Mouse (Mus musculus) telencephalon, adult 2 months (tissue): ENCODE measurements at regions not wholly inside any gene's neighbourhood (a gene's known extent, or its start where the extent isn't known, plus 50 kb on each side); places are given as distances from the start of the nearest gene placed in this dataset.

Experiments
- DNase-seq: peaks from one replicate; pipeline ENCODE4 v3.0.0-alpha.2; 2011; ENCODE audit warnings: low read depth, low spot score

DNA sequence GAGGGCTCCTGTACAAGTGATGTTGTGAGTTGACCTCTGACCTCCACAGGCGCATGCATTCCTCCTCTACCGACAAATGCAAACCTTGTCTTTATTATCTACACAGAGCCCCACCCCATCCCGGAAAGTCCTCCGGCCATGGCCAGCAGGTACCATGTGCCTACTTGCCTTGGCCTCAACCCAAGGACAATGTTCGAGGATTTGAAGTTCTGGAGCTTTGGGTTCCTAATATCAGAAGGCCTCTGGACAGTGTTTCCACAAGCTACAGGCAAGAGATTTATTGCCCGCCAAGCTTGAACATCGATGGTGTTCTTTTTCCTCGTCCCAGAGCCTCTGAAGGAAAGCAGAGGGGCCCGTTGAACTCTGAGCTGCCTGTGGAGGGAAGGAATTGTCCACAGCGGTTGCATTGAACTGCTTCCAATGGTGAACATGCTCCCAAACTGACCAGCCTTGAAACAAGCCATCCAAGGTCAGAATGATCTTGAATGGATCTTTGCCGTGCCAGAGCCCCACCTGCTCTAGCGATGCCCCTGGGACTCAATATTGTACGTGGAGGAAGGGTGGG is 335.9 kb upstream of the Zmiz1 start:
- no peak for DNase-seq

DNA sequence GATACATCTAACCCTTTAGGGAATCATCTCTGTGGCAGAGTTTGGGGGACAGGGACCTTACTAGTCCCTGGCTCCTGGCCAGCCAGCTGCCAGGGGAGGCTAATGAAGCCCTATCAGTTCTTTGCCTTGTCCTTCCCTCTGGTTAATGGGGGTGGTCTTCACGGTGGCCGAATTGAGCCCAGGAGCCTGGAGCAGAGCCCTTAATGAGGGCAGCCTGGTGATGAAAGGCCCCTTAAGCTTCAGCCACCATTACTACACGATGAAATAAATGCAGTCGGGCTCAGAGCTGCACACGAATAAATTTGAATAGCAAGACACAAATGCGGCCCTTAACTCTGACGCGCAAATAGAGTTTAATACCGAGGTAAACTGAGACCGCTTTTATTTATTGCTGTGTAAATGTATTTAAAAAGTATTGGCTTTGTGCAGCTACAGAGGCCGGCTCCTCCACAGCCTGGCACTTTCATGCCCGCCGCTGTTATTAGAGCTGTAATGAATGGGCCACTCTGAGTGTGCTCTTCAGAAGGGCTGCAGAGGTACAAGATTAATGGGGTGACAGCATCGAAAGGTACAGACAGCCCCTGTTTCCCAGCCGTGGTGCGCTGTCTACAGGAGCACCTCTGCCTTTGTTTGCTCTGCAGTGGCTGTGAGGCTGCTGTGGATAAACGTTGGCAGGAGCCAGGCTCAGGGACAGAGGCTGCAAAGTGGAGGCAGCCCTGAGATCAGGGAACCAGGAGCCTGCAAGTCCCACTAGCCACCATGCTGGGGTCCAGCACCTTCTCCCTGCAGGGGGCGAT is 335.2 kb upstream of the Zmiz1 start:
- DNase-seq, result no peak

DNA sequence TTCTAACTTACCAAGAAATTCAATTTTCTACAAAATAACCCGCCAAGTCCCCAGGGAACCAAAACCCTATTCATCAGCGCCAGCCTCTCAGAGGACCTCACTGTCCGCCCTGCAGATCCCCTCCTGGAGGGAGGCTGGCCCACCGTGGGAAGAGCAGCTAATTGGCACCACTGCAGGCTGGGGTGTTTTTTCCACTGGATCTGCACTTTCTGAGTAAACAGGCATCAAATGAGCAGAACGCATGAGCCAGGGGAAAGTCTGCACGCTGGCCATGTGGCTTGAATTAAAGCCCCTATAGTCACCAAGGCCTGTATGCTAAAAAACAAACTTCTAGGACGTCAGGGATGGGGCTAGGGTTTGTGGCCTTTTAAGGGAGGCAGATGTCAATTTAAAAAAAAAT is 332.4 kb upstream of the Zmiz1 start:
- no peak for DNase-seq

DNA sequence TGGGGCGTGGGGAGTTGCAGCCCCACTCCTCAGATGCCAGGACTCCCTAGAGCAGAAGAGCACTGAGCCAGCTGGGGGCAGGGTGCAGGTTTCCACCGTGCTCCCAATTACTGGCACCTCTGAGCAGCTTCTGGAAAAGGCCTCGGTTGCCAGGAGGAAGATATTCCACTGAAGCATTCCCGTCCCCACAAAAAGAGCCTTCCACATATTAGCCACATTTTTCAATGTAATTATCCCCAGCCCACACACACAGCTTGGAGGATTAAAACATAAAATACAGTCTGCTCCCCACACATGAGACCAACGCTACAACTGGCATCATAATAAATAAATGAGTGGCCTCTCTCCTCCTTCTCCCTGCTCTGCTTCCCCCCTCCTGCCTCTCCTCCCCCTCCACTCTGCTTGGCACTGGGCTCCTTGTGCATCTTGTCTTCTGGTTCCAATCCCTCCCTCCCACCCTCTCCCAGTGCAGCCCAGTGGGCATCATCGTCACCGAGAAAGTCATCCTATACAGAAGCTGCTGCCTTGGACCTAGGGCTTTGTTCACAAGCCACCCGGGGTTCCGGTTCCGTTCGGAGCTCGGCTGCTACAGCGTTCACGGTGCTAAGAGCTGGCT is 331.3 kb upstream of the Zmiz1 start:
- peak; percentile 48 for DNase-seq

DNA sequence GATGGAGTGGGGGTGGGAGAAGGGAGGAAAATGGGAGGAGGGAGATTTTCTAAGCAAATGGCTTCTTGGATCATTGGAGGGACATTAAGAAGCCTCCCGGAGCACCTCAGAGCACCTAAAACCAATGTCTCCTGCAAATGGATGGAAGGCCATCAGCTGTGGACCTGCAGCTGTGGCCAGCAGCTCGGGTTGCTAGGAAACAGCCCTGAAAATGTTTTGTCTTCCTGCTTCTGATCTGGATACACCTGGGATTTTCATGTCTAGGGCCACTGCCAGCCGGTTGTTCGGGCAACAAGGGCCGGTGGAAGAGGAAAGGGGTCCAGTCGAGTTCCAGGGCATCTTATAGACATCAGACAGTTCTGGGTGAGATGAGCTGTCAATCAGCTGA is 330.8 kb upstream of the Zmiz1 start:
- no peak for DNase-seq

DNA sequence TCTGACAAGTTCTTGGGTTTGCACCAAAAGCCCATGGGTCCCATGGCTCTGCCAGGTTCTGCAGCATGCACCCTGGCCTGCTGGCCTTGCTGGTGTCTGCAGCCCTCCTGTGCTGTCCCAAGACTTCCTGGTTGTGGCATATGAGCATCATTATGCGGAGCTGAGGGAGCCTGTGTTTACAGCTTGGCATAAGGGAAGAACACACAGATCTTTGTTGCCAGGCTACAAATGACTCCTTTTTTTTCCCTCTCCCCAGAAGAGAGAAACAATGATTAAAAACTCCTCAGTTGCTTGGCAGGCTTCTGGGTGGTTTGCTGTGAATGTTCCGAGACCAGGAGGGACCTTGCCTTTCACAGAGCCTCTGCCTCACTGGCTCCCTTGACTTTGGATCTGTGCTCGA is 323.6 kb upstream of the Zmiz1 start:
- no peak for DNase-seq

DNA sequence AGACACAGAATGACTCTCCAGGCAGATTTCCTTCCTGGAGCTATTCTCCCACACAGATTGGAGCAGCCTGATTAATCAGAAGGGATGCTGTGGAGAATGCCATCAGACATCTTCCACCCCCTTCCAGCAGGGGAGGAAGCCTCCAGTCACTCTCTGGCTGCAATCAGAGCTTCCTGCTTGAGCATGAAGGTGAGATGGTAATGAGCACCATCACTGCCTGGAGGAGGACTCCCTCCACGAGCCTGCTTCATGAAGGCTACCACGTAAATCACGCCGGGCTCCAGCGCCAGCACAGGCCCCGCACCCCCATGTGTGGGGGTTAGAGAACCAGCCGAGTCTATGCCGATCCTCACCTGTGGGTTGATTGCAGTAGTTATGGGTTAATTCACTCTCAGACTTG is 321.7 kb upstream of the Zmiz1 start:
- peak; percentile 74 for DNase-seq

DNA sequence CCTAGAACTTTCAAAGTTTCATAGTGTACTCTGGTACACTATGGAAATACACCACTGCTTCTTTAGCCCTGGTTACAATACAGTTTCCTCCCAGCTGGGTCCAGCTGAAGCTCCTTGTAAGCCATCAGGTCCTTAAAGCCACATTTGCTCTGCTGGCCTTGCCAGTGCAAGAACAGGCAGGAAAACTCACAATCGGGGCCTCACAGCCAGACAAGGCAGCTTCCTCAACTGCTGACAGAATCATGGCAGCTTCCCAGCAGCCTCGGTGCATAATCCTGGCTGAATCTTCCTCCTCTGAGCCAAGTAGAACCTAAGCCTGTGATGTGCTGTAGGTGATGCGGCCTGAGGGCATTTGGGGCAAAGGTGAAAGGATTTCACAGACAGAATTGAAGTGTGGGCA is 320.5 kb upstream of the Zmiz1 start:
- no peak for DNase-seq

DNA sequence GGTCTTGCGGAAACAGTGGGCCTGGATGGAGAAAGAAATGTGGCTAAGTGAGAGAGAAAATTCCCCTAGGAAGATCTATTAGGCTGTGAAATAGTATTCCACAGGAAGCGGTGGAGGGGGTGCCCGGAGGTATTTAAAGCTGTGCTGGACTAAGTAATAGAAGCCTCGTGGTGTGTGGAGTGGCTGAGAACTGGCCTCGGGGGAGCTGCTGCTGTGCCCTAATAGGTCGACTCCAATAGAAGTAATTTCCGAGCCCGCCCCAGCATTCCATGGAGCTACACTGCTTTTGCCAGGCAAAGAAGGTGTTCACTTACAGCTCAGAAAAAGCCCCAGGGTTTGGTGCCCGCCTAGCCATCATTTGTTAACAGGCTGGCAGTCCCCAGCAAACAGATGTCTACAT is 317.1 kb upstream of the Zmiz1 start:
- DNase-seq, result no peak

DNA sequence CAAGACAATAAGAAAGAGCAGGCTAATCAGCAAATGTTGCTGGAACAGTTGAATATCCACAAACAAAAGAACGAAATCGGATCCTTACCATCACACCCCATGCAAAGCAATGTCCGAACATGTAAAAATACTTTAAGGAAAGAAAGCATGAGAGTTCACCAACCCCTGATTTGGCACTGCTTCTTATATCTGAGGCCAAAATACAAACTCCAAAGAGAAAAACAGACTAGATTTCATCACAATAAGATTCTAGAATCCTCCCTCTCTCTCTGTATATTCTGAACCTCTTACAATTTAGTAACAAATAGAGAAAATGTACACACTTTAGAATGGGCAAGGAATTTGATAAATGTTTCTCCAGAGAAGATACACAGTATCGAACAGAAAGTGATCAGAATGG is 315.9 kb upstream of the Zmiz1 start:
- no peak for DNase-seq

DNA sequence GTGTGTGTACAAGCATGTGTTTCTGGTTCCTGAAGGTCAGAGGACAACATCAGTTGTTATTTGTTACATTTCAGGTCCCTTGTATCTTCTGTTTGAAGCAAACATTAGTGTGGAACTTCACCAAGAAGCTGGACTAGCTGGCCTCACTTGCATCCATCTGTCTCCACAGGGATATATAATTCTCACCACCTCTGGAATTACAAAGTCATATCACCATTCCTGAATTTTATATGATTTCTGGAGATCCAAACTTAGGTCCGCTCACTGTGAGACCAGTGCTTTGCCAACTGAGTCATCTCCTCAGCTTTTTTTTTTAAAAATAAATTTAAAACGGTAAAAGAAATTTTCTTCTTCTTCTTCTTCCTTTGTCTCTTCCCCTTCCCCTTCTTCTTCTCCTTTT is 311.3 kb upstream of the Zmiz1 start:
- DNase-seq, result no peak

DNA sequence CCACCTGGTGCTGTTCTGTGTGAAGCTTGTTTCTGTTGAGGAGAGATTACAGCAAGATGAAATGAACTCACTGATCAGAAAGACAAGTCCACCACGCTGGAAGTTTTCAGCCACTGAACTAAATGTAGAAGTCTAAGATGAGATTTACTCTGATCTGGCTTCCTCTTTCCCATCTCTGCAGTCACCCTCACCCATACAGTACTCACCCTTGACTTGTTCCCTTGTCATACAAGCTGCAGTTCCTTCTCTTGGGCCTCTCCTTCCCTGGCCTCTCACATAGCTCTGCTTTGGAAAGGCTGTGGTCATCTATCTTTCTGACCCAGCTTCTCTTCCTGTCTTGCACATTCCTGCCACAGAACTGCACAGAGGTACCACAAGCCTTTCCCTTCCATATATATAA is 308.0 kb upstream of the Zmiz1 start:
- no peak for DNase-seq

DNA sequence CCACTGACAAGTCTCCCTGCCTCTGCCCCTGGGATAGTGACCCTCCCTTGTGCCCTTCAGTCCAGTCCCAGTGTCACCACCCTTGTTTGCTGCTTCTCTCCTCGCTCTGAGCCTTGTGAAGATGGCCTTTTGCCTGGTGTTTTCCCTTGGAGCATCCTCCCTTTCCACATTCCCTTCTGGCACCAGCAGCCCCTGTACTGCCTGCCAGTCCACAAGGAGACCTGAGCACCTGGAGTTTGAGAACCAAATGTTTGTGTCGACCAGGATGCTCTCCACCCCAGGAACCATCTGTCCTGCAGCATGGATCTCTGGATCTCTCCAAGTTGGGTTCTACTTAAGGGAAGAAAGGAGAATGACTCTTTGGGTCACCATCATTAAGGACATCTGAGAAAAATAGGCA is 307.5 kb upstream of the Zmiz1 start:
- no peak for DNase-seq

DNA sequence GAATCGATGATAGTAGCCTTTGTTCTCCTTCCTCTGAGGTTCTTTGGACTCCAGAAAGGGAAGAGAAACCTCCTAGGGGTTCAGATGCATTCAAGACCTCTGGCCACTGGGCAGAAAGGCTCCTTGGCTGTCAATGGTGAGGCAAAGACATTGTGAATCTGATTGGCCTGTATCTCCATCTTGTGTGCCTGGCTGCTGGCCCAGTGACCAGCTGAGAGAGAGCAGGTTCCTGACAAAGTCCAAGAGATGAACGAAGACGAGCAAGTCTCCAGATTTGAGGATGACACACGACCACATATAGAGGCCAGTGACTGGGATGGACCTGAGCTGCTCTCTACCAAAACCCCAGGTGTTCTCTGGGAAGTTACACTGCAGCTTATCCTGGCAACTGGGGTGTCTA is 305.4 kb upstream of the Zmiz1 start:
- no peak for DNase-seq

DNA sequence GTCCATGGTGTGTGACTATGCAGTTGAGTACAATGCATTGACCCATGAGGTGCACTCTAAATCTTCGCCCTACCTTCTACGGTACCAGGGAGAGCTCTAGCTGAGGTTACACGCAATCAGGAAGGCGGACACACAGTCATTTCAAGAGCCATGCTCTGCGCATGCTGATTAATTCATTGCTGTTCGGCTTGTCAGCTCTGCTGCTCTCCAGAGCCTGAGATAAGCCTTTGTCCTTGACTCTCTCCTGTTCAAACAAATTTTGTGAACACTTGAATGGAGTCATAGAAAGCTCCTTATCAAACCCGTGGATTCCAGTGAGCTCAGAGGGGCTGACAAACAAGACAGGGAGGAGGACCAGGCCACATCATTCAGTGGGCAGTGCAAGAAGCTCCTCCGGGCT is 304.8 kb upstream of the Zmiz1 start:
- DNase-seq, result no peak

DNA sequence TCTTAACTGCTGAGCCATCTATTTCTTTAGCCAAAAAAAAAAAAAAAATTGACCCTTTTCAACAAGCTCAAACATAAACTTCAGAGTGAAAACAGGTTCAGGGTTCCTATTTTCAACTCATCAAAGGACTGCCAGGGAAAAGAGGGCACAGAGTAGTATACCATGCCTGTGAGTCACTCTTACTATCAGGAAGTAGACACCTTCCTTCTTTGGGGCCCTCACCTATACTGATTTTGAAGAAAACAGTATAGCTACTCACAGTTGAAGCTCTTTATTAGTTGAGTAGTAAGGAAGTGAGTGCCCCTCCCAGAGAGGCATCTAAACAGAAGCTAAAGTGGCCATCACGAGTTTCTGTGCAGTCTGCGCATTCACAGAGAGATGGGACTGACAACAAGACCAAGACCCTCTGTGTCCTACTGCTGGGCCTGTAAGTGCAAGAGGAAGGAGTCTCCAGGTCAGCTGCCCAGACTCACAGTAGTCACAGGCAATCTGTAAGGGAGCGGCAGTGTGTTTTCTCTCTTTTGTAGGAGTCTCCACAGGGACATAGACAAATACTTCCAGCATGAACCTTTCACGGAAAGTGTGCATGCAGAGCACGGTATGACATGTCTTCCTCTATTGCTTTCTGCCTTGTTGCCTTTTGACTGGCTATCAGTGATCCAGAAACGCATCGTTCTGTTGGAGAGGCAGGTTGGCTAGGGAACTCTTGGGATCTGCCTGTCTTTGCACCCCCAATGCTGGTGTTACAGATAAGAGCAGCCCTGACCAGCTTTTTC is 303.8 kb upstream of the Zmiz1 start:
- no peak for DNase-seq

DNA sequence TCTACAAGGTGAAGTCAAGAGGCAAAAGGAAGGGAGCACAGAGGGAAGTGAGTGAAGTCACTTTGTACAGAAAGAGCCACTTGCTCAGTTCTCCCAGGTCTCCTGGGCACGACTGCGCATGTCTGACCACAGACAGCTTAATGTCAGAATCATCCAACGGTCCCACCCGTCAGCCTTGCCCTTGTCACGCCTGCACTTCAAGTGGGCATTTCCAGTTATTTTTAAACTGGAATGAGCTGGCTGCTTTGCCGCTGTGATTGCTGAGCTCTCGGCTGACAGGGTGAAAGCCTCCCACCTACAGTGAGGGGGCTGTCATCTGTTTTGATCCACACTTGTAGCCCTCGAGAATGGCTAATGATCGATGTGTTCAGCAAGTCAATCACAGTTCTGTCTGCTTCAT is 302.8 kb upstream of the Zmiz1 start:
- no peak for DNase-seq

DNA sequence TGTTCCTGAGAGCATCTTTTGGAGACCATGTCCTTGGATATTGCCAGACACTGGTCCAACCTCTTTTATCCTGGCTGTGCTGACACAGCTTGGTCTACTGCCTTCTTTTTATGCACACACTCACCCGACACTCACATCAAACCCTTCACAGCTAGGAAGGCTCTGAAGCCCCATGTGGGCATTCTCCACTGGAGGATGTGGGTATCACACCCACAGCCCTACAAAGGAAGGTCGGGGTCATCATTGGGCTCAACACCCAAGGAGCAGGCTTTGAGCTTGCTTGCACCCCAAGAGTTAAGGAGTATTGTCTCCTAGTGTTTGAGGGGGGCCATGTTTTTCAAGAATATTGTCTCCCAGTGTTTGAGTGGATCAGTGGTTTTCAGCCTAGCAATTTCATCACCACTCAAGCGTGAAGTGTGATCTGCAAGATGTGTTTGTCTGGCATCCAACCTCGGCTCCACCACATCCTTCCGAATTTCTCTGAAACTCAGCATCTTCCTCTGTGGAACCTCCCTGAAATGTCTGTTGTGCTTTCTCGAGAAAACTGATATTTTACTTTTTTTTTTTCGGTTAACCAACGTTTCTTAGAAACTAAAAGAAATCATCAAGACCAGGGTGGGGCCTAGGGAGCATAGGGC is 297.2 kb upstream of the Zmiz1 start:
- no peak for DNase-seq

DNA sequence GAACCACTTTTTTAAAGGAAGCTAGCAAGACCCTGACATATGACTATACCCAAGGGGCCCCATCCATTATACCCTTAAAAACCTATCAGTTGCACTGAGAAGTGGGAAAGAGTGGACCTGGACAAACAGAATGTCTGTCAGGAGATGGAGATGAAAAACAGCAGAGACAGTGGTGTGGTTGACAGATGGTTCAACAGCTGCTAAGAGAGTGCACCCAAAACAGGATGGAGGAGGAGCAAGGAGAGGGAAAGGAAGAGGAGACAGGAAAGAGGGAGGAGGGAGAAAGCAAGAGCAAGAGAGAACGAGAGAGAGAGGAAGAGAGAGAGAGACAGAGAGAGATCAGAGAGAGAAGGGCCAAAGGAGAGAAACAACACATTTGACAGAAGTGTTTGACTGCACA is 292.8 kb upstream of the Zmiz1 start:
- DNase-seq, result no peak

DNA sequence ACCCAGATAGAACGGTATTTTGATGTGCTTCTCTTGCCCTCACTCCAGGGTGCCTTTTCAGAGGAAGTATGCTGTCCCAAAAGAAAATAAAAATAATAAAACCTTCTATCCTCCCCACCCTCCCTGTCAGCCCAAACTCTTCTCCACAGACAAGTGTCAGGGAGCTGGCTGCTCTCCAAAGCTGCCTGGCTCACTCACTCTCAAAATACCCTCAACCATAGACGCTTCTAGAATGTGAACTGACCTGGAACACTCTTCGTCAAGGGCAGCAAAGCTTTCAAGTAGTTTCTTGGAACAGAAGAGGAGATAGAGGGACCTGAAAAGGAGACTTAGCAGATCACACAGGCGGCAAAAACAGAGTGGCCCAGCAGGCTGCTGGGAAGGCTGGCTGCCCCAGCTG is 291.4 kb upstream of the Zmiz1 start:
- no peak for DNase-seq

DNA sequence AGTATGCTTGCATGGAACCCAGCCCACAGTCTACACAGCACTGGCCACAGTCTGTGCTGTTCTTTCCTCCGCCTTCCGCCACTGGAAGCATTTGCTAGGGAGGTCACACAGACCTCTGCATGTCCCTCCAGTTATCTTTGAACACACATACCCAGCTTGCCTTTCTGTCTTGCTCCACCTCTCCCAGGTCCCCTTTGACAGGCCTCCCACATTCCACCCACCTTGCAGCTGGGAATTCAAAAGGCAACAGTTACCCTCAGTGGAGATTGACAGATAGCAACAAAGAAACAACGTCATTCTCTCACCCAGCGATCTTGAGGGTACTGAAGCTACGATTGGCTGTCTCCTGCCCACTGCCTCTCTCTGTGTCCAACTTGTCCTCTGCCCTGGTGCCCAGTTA is 290.7 kb upstream of the Zmiz1 start:
- DNase-seq, result no peak

DNA sequence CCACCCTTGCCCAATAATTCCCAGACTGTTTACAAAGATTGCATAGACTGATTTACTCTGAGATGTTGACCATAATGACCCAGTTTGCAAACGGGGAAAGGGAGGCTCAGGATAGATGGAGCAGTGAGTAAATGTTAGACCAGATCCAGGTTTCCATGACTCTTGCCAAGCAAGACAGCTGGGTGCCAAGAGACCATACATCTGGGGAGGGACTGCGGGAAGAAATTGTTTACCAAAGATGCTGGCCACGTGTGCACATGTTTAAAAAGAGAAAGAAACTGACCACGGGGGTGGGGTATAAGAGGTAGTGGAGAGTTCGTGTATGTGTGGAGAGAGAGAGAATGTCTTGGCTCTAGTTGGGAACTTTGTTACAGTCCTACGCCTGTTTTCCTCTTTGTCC is 285.7 kb upstream of the Zmiz1 start:
- DNase-seq, result no peak
